Mouse (Mus musculus) c-Kit-positive CD71-positive TER-119-positive erythroid progenitor cells, embryonic 14.5 days (primary cell): Measurements from ENCODE around the gene Fam185a.
A peak's percentile ranks its signal among the peaks of the same experiment; 100 is the strongest.

Experiments used
- DNase-seq: peaks from one replicate; pipeline ENCODE4 v3.0.0-alpha.2; 2013; ENCODE audit warnings: low spot score

Gene Fam185a

DNA sequence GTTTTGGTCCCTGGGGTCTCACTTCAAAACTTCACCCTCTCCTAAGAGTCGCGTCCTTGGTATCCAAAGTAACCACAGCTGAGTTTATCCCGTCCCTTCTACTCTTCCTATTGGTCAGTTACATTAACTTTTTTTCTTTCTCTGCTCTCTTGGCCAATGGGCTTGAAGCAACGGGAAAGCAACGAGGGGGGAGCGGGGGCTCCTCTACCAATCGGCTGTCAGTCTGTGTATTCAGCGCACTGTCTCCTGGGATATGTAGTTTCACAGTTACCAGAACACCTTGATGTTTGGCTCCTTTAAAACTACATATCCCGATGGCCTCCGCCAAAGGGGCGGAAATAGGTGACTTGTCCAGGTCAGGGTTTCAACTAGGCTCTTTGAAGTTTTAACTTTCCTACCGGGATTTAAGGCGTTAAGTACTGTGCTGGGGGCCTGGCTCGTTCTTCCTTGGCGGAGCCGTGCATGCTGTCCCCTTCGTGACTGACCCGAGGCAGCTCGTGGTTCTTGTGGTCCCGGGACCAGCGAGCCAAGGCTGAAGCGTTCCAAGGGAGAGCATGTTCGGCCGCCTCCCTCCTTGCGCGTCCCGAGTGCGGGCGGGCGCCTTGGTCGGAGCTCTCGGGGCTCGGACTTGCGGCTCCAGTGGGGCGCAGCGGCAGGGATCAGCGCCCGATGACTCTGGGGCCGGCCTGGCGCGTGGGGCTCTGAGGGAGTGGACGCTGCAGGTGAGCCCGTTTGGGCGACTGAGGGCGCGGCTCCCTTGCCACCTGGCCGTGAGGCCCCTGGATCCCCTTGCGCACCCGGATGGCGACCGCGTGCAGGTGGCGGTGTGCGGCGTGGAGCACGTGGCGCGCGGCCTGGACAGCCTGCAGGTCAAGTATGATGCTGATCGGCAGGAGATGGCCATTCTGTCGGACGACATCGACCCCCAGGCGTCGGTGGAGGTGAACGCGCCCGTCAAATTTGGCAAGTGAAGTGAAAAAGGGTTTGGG, at the start of gene Fam185a, which contains the start of gene Ccdc146:
Fam185a (plus strand) TSS at position 345 of the 989 bp plus-strand sequence.
Ccdc146 (minus strand) TSS at position 64 of the 989 bp plus-strand sequence.
- peak; percentile 94 for DNase-seq

DNA sequence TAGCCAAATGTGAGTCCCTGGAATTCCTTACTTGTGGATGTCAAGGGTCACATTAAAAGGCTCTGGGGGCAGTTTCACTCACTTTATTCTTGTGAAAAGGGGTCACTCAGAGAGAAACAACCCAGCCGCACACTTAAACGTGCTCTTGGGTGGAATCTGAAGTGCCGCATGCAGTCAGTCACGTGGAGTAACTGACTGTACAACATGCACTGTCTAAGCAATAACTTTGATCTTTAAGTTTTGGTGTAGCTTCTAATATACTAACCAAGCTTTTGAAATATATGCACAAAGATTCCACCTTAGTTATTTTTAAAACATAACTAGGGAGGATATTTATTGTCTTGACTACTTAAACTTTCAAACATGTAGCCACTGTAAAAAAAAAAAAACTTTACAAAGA, 47.8 kb upstream of the Fam185a start:
- DNase-seq = no peak

DNA sequence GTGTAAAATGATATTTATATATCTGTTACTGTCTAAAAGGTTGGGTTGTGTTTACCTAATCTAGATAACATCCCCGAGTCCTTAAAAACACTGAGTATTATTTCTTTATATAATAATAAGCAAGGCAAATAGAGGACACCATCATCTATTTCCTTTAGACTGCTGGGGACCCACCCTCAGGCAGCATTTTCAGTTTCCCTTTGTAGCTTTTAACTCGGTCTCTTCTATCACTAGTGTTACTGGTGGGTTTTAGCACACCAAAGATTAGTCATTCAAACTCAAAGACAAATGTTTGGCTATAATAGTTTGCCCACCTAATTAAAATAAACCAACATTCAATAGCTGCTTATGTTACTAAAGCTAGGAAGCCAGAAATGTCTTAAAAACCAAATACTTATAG, 46.4 kb upstream of the Fam185a start:
- no peak for DNase-seq

DNA sequence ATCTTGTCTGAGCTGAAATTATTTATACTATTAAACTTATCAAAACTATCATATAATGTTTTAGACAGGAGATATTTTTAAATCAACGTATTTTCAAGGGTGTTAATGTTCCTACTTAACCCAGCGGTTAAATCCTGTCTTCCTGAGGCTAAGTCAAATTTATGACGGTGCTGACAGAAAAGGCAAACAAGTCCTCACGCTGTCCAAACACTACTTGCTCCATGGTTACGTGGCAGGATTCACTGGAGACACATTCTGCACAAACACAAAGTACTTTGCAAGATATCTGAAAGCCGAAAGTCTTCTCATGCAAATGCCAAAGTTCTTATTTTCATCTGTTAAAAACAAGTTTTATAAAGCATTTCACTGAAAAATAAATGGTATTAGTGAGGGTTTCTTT, 42.8 kb upstream of the Fam185a start:
- DNase-seq = no peak

DNA sequence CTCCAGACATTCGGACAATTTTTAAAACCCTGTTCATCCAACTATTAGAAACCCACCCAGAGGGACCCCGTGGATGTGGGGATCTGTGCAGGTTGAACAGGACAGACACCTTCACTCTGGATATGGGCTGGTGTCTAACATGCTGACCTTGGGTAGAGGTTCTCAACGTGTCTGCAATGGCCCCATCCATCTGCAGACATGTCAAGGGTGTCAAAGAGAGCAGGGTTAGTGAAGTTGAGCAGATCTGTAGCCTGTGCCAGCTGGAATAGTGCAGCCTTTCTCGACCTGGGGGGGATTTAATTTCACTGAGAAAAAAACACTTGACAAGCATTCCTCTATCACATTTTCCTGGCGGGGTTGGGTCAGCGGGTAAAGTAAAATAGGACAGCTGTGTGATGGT, 42.1 kb upstream of the Fam185a start:
- no peak for DNase-seq

DNA sequence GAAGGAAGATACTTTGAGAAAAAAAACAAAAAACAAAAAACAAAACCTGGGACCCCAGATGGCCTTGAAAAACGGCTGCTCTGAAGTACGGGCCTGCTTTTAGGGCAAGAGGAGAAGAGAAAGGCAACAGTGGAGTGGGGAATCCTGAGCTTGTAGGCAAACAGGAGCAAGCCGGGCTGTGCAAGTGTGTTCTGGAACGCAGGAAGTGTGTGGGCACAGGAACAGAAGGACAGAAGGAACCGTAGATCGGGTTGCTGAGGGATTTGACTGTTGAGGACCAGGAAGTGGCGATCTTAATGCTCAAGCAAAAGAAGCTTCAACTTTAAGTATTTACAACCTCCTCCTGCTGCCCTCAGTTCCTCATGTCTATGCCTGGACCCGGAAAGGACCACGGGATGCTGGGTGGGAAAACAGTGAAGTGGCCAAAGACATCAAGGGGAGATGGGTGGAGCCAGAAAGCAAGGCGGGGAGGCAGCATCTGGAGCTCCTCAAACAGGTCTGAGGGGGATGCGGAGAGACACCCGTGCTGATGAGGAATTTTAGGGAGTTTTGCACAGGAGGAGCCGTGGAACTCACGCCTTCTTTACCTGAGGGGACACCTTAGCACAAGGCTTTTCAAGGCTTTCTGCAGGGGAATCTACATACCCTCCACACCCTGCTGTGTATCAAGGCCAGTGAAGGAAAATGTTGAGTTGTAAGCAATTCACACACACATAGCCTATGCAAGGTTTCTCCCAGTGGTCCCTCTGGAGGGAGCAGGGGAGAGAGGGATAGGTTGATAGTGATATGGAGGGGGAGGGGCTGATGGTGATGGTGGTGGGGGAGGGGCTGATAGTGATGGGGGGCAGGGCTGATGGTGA, 41.1 kb upstream of the Fam185a start:
- DNase-seq = no peak

DNA sequence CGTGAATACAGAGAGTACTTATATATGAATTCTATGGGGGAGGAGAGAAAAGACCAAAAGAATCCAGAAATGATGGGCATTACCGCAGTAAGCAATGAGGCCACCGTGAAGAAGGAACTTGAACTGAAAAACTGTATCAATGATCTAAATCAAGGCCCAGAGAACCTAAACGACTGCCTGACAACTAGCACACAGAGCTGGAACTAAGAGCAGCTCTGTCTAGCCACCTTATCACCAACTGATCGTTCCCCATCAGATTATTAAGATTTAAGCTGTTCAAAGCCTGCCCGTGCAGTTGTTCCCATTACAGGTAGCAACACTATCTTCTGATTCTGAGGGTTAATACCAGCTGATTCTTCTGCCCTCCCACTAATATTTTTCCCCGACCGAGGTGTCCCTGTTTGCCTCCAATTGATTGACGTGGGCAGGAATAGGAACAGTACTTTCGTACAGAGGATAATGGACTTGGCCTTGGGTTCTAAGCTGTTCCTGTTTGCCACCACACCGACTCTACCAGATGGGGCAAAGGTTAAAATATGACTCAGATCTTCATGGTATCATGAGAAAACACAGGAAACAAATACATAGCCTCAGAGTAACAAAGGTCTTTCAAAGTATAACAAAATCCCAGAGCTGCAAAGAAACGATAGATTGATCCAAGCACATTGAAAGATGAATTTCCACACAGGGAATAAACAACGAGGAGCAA, 40.4 kb upstream of the Fam185a start:
- DNase-seq = no peak

DNA sequence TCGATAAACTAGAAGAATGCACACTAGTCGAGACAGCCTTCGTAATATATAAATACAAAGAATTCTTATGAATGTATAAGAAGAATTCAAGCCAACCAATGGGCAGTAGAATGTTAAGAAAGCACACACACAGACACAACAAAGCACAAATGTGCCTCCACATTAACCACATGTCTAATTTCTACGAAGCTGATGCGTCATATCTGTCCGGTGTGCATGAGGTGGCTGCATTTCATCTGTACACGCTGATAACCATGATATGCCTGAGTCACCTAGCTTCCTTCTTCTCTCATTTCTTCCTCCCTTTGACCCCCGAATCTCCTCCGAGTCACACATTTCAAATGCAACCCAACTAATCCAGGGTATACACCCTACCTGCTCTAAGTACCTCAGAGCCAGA, 39.8 kb upstream of the Fam185a start:
- DNase-seq = peak; percentile 4

DNA sequence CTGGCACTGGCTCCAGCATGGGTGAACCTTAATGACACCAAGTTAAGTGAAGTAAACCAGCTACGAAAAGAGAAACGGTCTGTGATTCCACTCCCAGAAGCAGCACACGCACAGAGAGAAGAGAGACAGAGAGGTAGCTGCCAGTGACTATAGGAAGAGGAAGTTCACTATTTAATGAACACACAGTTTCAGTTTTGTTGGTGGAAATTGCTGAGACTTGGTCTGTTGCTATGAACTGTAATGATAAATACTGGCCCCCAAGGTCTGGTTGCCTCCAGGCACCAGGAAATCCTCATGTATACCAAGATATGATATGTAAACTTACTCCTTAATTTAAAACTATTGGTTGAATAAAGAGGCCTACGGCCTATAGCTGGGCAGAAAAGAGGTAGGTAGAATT, 38.3 kb upstream of the Fam185a start:
- DNase-seq = no peak

DNA sequence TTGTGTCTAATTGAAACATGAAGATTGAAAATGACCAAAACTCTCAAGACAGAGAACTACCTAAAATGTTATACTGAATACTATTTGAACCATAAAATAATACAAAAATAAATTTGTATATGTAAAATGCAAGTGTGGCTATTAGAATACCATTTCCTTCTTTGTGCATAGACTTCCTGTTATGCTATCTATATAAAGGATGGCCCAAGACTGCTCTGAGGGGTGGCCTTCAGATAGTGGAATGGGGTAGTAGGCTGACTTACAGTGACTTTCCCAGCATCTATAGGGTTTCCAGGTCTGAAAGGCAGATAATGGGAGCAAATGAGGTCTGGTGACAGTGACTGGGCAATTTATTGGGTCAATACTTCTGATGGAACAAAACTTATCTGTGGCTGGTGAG, 37.4 kb upstream of the Fam185a start:
- no peak for DNase-seq

DNA sequence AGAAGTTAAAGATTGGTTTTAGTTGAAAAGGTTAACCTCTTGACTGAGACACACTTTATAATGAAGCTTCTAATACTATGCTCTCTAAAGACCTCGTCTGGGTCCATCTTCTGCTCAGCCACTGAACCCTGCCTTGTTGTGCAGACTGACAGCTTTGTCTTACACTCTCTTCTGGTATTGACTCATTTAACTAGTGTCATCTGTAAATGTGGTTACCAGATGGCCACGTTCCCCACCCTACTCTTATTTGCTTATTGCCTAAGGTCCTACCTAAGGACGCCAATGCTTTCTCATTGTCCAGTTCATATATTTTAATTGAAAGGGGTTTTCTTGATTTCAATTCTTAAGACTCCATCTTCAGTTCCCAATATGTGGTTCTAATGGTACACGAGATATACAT, 35.9 kb upstream of the Fam185a start:
- DNase-seq = no peak

DNA sequence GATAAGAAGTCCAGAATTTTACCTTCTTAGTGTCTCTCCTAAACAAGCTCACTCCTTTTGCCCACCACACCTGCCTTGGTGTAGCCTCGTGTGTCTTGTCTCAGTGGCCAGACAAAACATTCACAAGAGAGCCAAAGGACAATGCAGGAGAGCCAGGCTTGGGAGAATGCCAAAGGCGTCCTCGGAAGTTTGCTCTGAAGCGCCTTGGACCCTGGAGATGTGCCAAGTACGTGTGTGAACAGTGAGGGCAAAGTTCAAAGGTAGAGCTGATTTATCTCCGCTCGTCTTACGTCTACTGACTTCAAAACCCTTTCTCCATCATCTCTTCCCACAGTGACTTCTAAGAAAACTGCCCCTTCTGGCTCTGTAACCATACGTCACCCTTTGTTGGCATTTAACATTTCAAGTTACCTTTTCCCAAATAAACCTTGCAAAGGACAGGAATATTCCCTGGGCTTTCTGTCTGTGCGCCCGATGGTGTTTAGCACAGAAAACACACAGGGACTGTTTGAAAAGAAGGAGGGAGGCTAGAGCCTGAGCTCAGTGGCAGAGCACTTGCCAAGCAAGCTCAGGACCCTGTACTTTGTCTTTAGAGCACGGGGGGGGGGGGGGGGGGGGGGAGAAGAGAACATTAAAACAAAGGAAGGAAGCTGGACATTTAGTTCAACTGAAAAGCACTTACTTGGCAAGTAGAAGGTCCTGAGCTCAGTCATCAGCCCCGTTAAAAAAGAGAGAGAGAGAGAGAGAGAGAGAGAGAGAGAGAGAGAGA, 33.0 kb upstream of the Fam185a start:
- DNase-seq = no peak

DNA sequence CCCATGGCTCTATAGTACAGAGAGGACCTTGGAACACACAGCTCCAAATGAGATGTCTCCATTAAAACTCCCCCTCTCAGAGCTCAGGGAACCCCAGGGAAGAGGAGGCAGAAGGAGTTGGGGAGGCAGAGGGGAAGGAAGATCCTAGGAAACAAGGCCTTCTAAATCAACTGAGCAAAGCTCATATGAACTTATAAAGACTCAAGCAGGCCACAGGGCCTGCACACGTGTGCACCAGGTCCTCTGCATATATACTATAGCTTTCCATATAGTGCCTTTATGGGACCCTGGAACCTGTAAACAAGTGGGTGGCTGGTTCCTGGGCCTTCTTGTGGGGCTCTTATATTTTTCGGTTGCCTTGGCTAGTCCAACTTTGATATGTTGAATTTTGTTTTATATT, 30.2 kb upstream of the Fam185a start:
- DNase-seq = no peak

DNA sequence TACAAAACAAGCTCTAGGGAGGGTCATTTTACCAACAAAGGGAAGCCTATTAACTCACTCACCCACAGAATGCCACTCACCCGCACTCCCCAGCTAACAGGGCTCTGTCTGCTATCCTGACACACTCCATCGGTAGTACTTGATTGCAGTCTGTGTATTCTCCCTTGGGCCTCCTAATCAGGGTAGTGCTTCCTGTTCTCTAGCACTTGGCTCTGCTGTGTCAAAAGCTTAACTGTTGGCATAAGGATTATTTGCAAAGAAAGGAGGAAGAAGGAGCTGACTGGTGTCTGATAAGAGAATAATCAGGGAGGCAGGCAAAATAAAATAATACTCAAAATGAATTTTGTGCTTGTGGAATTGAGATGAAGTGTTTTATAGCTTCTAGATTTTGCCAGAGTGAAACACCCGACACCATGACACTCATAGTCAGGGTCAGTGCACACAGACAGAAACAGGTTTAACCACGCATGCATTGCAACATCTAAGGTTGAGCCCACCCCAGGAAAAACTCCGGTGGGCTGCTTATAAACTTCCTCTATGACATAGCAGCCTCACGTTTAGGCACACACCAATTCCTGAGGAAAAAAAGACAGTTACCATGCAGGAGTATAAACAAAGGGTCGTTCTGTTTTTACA, 29.4 kb upstream of the Fam185a start:
- no peak for DNase-seq

DNA sequence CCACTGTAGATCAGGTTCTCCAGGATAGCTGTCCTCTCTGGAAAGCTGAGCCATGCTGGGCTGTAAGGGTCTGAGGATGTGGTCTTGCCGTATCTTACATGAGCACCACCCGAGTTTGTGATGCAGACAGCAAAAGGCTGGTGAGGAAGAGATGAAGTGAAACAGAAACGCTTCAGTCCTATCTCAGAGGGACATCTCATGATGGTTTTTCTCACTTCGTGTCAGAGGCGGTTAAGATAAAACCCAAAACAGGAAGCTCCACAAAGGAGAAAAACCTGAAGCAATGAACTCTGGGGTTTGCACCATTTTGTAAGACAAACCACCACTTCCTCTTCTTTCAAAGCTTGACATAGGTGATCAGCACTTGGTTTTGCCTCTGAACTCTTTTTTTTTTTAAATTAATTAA, 13.5 kb upstream of the Fam185a start:
- DNase-seq = no peak

DNA sequence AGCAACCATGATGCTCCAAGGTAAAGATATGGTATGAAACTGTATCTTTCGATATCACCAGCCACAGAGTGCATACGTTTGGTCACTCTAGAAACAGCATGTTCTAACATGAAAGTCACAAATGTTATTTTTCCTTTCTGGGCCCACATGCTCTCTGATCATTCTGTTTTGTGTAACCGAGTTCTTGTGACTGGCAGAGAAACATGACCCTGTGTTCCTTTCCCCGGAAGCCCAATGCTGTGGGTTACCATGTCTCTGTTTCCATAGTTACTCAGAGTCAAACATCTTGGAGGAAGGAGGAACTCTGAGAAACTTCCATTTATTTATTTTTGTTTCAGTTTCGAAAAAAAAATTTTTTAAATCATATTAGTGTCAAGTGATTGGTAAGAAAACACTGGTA, 12.7 kb upstream of the Fam185a start:
- no peak for DNase-seq

DNA sequence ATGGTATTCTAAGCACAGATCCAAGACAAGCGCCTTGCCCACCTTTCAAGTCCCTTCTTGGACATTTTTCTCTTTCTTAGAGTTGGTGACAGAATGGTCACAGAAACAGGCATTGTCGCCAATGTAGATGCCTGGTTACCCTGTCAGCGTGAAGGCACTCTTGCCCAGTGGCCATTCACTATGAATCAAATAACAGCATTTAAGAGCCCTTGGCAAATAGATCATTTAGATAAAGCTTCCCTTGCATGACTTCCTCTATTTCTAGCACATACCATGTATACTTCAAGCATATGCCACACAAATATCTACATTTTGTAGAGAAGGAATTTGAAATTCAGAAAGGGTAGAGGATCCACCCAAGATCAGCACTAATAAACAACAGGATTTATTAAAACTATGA, 11.4 kb upstream of the Fam185a start:
- no peak for DNase-seq

DNA sequence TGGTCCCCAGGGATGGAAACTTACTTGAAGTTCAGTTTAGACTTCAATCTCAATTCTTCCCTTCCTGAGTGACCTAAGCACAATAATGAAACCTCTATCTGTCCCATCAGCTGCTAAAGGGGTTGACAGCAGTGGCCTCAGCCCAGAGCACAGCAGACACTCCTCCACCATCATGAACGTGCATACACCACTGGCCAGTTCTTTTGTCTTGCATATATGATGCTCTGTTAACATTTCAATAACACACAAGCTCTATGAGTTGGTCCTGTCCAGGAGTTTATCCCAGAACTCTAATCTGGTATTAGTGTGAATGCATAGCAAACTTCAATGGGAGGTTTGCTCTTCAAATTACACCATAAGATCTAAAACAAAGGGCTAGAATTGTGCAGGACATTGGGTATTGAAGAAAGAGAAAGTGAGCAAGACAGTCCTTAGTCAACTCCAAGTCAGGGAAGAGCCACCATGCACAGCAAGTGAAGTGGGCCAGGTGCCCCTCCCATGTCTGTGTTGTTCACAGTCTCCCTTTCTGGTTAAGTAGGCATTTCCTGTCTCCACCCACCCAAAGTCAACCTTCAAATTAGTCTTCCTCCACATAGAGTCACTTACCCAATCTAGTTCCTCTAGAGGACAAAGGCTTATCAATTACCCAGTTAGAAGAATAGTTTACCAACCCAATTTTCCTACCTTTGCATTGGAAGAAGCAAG, 10.5 kb upstream of the Fam185a start:
- DNase-seq = no peak

DNA sequence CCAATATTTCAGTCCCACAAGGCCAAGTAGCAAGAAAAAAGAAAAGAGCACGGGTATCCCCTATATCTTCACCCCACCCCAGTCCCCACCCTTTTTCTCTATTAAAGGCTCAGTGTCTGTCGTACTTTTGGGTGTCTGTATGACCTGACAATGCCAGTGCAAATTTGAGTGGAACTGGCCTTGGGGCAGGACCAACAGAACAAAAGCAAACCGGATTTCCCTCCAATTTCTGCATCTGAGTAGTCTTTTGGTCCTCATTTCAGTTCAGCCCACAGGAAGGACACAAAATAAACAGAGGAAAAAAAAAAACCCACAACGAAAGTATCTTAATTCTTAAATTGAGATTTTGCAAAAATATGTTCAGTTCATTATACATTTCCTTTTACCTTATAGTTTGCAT, 6.1 kb upstream of the Fam185a start:
- no peak for DNase-seq

DNA sequence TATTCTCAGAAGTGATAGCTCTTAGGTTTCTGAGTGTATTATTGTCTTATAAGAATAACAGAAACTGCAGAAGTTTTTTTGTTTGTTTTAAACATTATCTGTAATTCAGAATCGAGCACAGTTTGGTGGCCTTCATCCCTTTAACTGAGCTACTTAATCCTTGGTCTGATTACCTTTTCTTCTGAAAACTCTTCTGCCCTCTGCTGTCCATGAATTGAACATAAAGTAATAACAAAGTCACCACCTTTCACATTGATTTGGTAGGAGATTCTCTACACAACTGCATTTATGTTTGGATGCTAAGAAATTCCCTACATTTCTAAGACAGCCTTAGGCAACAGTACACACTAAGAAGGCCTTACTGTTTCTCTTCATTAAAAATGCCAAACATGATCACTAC, 4.1 kb upstream of the Fam185a start:
- no peak for DNase-seq
